ENCODE assay signal across 30 mouse cellular contexts in genomic region chr12:105730851-105731460, GRCm38 (mm10). TPM values are rescaled to one million over a fixed set of nuclear protein-coding genes. Genes with fewer than 3 reads are reported as not detected.
DNase-seq lines count a peak whose midpoint lies in the region; ATAC-seq and TF ChIP-seq lines count a peak whose summit lies in the region.
"Had no signal": no experiment of that assay in that cellular context is flagged by ENCODE, and none has a peak within 500 bp of the region (broad histone marks: within the 10 kb centered on the region; RNA-seq: fewer than 3 reads in every experiment).

No protein-coding gene starts in this region.

- no peaks in the 10 kb centered on the region for H3K36me3 ChIP-seq in liver, postnatal 0 days (replicated peaks; ENCODE audit: insufficient read depth, low read length)
- H3K36me3 ChIP-seq in liver, embryonic 11.5 days (ENCODE audit: control insufficient read depth, insufficient read depth, low read length) = no peaks in the 10 kb centered on the region
- H3K36me3 ChIP-seq in MEL (ENCODE audit: control insufficient read depth in 1 of 2, insufficient read depth in 2 of 2, low read length in 2 of 2) = peaks cover 0 to 32% of the 10 kb centered on the region in 2 experiments; a peak in 2 of 4 replicates
- H3K36me3 ChIP-seq in heart, embryonic 10.5 days = no peaks in the 10 kb centered on the region
- H3K36me3 ChIP-seq: embryonic facial prominence, embryonic 13.5 days; heart, embryonic 15.5 days; hindbrain, embryonic 12.5 days; limb, embryonic 13.5 days; midbrain, embryonic 12.5 days had no signal

- no peak overlapping the region for H3K9ac ChIP-seq in liver, postnatal 0 days (replicated peaks)
- no peak overlapping the region for H3K9ac ChIP-seq in liver, embryonic 11.5 days (ENCODE audit: low read depth, low read length)
- no peak overlapping the region for H3K9ac ChIP-seq in MEL (ENCODE audit: control insufficient read depth, low read depth, low read length, poor library complexity, severe bottlenecking)
- H3K9ac ChIP-seq: embryonic facial prominence, embryonic 13.5 days; forebrain, embryonic 13.5 days; heart, embryonic 15.5 days; hindbrain, embryonic 12.5 days; limb, embryonic 13.5 days; liver, embryonic 14.5 days; lung, embryonic 14.5 days; midbrain, embryonic 12.5 days had no signal

- H3K79me2 ChIP-seq in MEL (ENCODE audit: control insufficient read depth, insufficient read depth, low read length, poor library complexity) = no peaks in the 10 kb centered on the region

- H3K9me3 ChIP-seq in liver, postnatal 0 days (ENCODE audit: low read length) = no peaks in the 10 kb centered on the region
- no peaks in the 10 kb centered on the region for H3K9me3 ChIP-seq in liver, embryonic 11.5 days (ENCODE audit: control insufficient read depth, low read length)
- no peaks in the 10 kb centered on the region for H3K9me3 ChIP-seq in MEL (replicated peaks; ENCODE audit: insufficient read depth, low read length)
- no peaks in the 10 kb centered on the region for H3K9me3 ChIP-seq in heart, embryonic 10.5 days
- H3K9me3 ChIP-seq: embryonic facial prominence, embryonic 13.5 days; forebrain, embryonic 13.5 days; heart, embryonic 15.5 days; hindbrain, embryonic 12.5 days; limb, embryonic 13.5 days; midbrain, embryonic 12.5 days had no signal

- no peak overlapping the region for H3K27ac ChIP-seq in liver, postnatal 0 days (ENCODE audit: low read depth)
- H3K27ac ChIP-seq in liver, embryonic 11.5 days (ENCODE audit: low read depth, low read length) = no peak overlapping the region
- H3K27ac ChIP-seq in MEL (ENCODE audit: control insufficient read depth, low read depth, low read length) = peak overlapping the region; percentile 88
- H3K27ac ChIP-seq in heart, embryonic 10.5 days = no peak overlapping the region
- H3K27ac ChIP-seq: embryonic facial prominence, embryonic 13.5 days; forebrain, embryonic 13.5 days; heart, embryonic 15.5 days; hindbrain, embryonic 12.5 days; hindbrain, postnatal 0 days; left cerebral cortex, adult 2 months; limb, embryonic 13.5 days; liver, embryonic 14.5 days; midbrain, embryonic 12.5 days had no signal

- no peaks in the 10 kb centered on the region for H3K27me3 ChIP-seq in liver, postnatal 0 days (ENCODE audit: insufficient read depth, low read length)
- no peaks in the 10 kb centered on the region for H3K27me3 ChIP-seq in liver, embryonic 11.5 days (replicated peaks; ENCODE audit: control insufficient read depth, insufficient read depth, low read length)
- H3K27me3 ChIP-seq in MEL (ENCODE audit: control insufficient read depth in 1 of 2, insufficient read depth in 2 of 2, low read length in 2 of 2) = no peaks in the 10 kb centered on the region
- no peaks in the 10 kb centered on the region for H3K27me3 ChIP-seq in heart, embryonic 10.5 days (ENCODE audit: insufficient read depth, poor library complexity, severe bottlenecking)
- H3K27me3 ChIP-seq: embryonic facial prominence, embryonic 13.5 days; forebrain, embryonic 13.5 days; heart, embryonic 15.5 days; hindbrain, embryonic 12.5 days; limb, embryonic 13.5 days; midbrain, embryonic 12.5 days had no signal

- H3K4me1 ChIP-seq in liver, postnatal 0 days (ENCODE audit: insufficient read depth) = peaks cover 3% of the 10 kb centered on the region
- peaks cover 14% of the 10 kb centered on the region for H3K4me1 ChIP-seq in liver, embryonic 11.5 days (replicated peaks; ENCODE audit: control insufficient read depth, insufficient read depth, low read length)
- H3K4me1 ChIP-seq in MEL (ENCODE audit: control insufficient read depth in 1 of 2, insufficient read depth in 2 of 2, low read length in 2 of 2) = peaks cover 23 to 34% of the 10 kb centered on the region in 2 experiments
- no peaks in the 10 kb centered on the region for H3K4me1 ChIP-seq in heart, embryonic 10.5 days
- H3K4me1 ChIP-seq: embryonic facial prominence, embryonic 13.5 days; forebrain, embryonic 13.5 days; heart, embryonic 15.5 days; limb, embryonic 13.5 days had no signal

- no peak for TF ChIP-seq CTCF in liver, postnatal 0 days (IDR thresholded peaks at IDR 0.05; ENCODE audit: low read depth)
- no peak for TF ChIP-seq CTCF in MEL (IDR thresholded peaks at IDR 0.05 in 2 of 3, conservative IDR thresholded peaks at IDR 0.05 in 1 of 3; ENCODE audit: control insufficient read depth in 1 of 3, insufficient read depth in 1 of 3, low read depth in 2 of 3, low read length in 3 of 3, poor library complexity in 1 of 3, severe bottlenecking in 1 of 3)

- no peak for TF ChIP-seq RAD21 in MEL (IDR thresholded peaks at IDR 0.05; ENCODE audit: low read depth, low read length)

- 47% methylated on average over 6 of the region's 6 CpGs for WGBS in liver, postnatal 0 days (ENCODE audit: insufficient replicate concordance)
- WGBS in liver, embryonic 11.5 days = 68% methylated on average over 6 of the region's 6 CpGs
- WGBS in heart, embryonic 10.5 days = 83% methylated on average over 6 of the region's 6 CpGs

- no peak for TF ChIP-seq POLR2A in MEL (IDR thresholded peaks at IDR 0.05; ENCODE audit: control insufficient read depth in 1 of 2, insufficient read depth in 1 of 2, low read depth in 1 of 2, low read length in 2 of 2, poor library complexity in 1 of 2)

- TF ChIP-seq EP300 in liver, postnatal 0 days (IDR thresholded peaks at IDR 0.05; ENCODE audit: low read depth) = no peak
- peak; percentile 45 to 68; a peak in 2 of 4 replicates for TF ChIP-seq EP300 in MEL (IDR thresholded peaks at IDR 0.05; ENCODE audit: low read depth in 1 of 2, low read length in 2 of 2)

- no peak overlapping the region for H3K4me2 ChIP-seq in liver, postnatal 0 days (ENCODE audit: low read depth, low read length)
- no peak overlapping the region for H3K4me2 ChIP-seq in liver, embryonic 11.5 days
- H3K4me2 ChIP-seq: embryonic facial prominence, embryonic 13.5 days; forebrain, embryonic 13.5 days; heart, embryonic 15.5 days; hindbrain, embryonic 12.5 days; limb, embryonic 13.5 days; lung, embryonic 14.5 days; midbrain, embryonic 12.5 days had no signal

- peak; percentile 28; the same call in 1 of the 2 replicates for ATAC-seq in liver, postnatal 0 days
- ATAC-seq in liver, embryonic 11.5 days (replicated peaks; ENCODE audit: low FRiP score) = no peak
- peak; percentile 28; the same call in 1 of the 2 replicates for ATAC-seq in megakaryocyte, adult 5-6 weeks (ENCODE audit: poor library complexity, severe bottlenecking)
- ATAC-seq: forebrain, embryonic 13.5 days; hindbrain, postnatal 0 days; intestine, embryonic 16.5 days had no signal

- no peak overlapping the region for H3K4me3 ChIP-seq in liver, postnatal 0 days (ENCODE audit: low read depth, low read length)
- no peak overlapping the region for H3K4me3 ChIP-seq in liver, embryonic 11.5 days (ENCODE audit: low read depth, low read length)
- H3K4me3 ChIP-seq in MEL (ENCODE audit: control insufficient read depth in 1 of 2, insufficient read depth in 1 of 2, low read depth in 2 of 2, low read length in 2 of 2) = no peak overlapping the region
- H3K4me3 ChIP-seq in heart, embryonic 10.5 days = no peak overlapping the region
- H3K4me3 ChIP-seq: embryonic facial prominence, embryonic 13.5 days; forebrain, embryonic 13.5 days; heart, embryonic 15.5 days; hindbrain, embryonic 12.5 days; left cerebral cortex, adult 2 months; limb, embryonic 13.5 days; midbrain, embryonic 12.5 days had no signal

- no peak for DNase-seq in liver, postnatal 0 days
- DNase-seq in liver, embryonic 11.5 days (ENCODE audit: low spot score) = no peak
- peak; percentile 67 for DNase-seq in MEL (ENCODE audit: low read depth, low spot score)
- DNase-seq in thymus, postnatal 0 days (ENCODE audit: low spot score) = no peak
- no peak for DNase-seq in heart, embryonic 10.5 days (ENCODE audit: low spot score)
- no peak for DNase-seq in layer of hippocampus, adult 9-11 months
- no peak for DNase-seq in right cerebral cortex, postnatal 14 days
- DNase-seq: adrenal gland, postnatal 14 days; B cell, adult 2 months; cerebellum, adult 11-12 months; cerebellum, adult 9-11 months; gastrocnemius, postnatal 10 days; heart, postnatal 36 days; kidney, postnatal 25 days; lung, embryonic 14.5 days; lung, postnatal 14 days; thymus, postnatal 14 days had no signal

RNA-seq across cellular contexts. Expression of gene Ak7, which starts 25.2 kb away (rescaled TPM):
- polyA plus RNA-seq in liver, postnatal 0 days (2015; fragmentation: Nextera tagmentation; extraction: Ambion mirVana) = 0.18 and 0.21 TPM in 2 replicates
- 0.10 TPM in 1 of 2 replicates, not detected in the other for polyA plus RNA-seq in liver, embryonic 11.5 days (2014; fragmentation: Nextera tagmentation; extraction: Ambion mirVana)
- total RNA-seq in MEL (2012; rRNA removed) = 0.13 and 0.31 TPM in 2 replicates
- polyA plus RNA-seq in MEL (2012; ENCODE audit: insufficient read depth in 1 of 2, insufficient read length in 2 of 2, low read depth in 1 of 2, low replicate concordance in 2 of 2, missing spikeins in 1 of 2) = under 1 TPM in 1 of 2 experiments, not detected in 1; 0.36 TPM
- 0.38 TPM in 1 of 2 replicates, not detected in the other for total RNA-seq in megakaryocyte, adult 5-6 weeks (2015)
- total RNA-seq in megakaryocyte, adult 5-6 weeks (2017) = 0.07 TPM in 1 of 2 replicates, not detected in the other
- 0.17 and 0.41 TPM in 2 replicates for polyA plus RNA-seq in thymus, postnatal 0 days (2015; fragmentation: Nextera tagmentation; extraction: Ambion mirVana)
- polyA plus RNA-seq in heart, embryonic 10.5 days (2016; fragmentation: Nextera tagmentation; extraction: Ambion mirVana) = 0.64 and 0.92 TPM in 2 replicates
- total RNA-seq: common myeloid progenitor, adult 5-6 weeks; gastrocnemius, postnatal 10 days; heart, postnatal 36 days had no signal
- polyA plus RNA-seq: kidney, embryonic 14.5 days; lung, embryonic 14.5 days had no signal

RNA-seq across cellular contexts. Expression of gene Atg2b, which starts 45.9 kb away (rescaled TPM):
- polyA plus RNA-seq in liver, postnatal 0 days (2015; fragmentation: Nextera tagmentation; extraction: Ambion mirVana) = 3.9 and 4.0 TPM in 2 replicates
- 26.3 and 28.2 TPM in 2 replicates for polyA plus RNA-seq in liver, embryonic 11.5 days (2014; fragmentation: Nextera tagmentation; extraction: Ambion mirVana)
- total RNA-seq in MEL (2012; rRNA removed) = 28.3 and 31.3 TPM in 2 replicates
- polyA plus RNA-seq in MEL (2012; ENCODE audit: insufficient read depth in 1 of 2, insufficient read length in 2 of 2, low read depth in 1 of 2, low replicate concordance in 2 of 2, missing spikeins in 1 of 2) = 10 to 100 TPM in 1 of 2 experiments, not detected in 1; 35.9 TPM
- 16.2 and 16.5 TPM in 2 replicates for total RNA-seq in megakaryocyte, adult 5-6 weeks (2015)
- 14.1 and 14.7 TPM in 2 replicates for total RNA-seq in megakaryocyte, adult 5-6 weeks (2017)
- polyA plus RNA-seq in thymus, postnatal 0 days (2015; fragmentation: Nextera tagmentation; extraction: Ambion mirVana) = 9.0 and 10.4 TPM in 2 replicates
- 10.2 and 13.0 TPM in 2 replicates for polyA plus RNA-seq in heart, embryonic 10.5 days (2016; fragmentation: Nextera tagmentation; extraction: Ambion mirVana)

RNA-seq across cellular contexts. Expression of gene Gskip, which starts 46.3 kb away (rescaled TPM):
- 12.1 and 16.3 TPM in 2 replicates for polyA plus RNA-seq in liver, postnatal 0 days (2015; fragmentation: Nextera tagmentation; extraction: Ambion mirVana)
- 27.5 and 28.4 TPM in 2 replicates for polyA plus RNA-seq in liver, embryonic 11.5 days (2014; fragmentation: Nextera tagmentation; extraction: Ambion mirVana)
- 12.0 and 12.6 TPM in 2 replicates for total RNA-seq in MEL (2012; rRNA removed)
- polyA plus RNA-seq in MEL (2012; ENCODE audit: insufficient read depth in 1 of 2, insufficient read length in 2 of 2, low read depth in 1 of 2, low replicate concordance in 2 of 2, missing spikeins in 1 of 2) = 10 to 100 TPM in 1 of 2 experiments, not detected in 1; 13.9 TPM
- 20.7 and 26.4 TPM in 2 replicates for total RNA-seq in megakaryocyte, adult 5-6 weeks (2015)
- 14.1 and 14.6 TPM in 2 replicates for total RNA-seq in megakaryocyte, adult 5-6 weeks (2017)
- polyA plus RNA-seq in thymus, postnatal 0 days (2015; fragmentation: Nextera tagmentation; extraction: Ambion mirVana) = 34.4 and 36.6 TPM in 2 replicates
- 27.7 and 33.0 TPM in 2 replicates for polyA plus RNA-seq in heart, embryonic 10.5 days (2016; fragmentation: Nextera tagmentation; extraction: Ambion mirVana)

RNA-seq across cellular contexts. Expression of gene Papola, which starts 53.5 kb away (rescaled TPM):
- polyA plus RNA-seq in liver, postnatal 0 days (2015; fragmentation: Nextera tagmentation; extraction: Ambion mirVana) = 66.7 and 70.7 TPM in 2 replicates
- polyA plus RNA-seq in liver, embryonic 11.5 days (2014; fragmentation: Nextera tagmentation; extraction: Ambion mirVana) = 178 and 192 TPM in 2 replicates
- 144 and 162 TPM in 2 replicates for total RNA-seq in MEL (2012; rRNA removed)
- 100 to 1,000 TPM; 193 to 329 TPM for polyA plus RNA-seq in MEL (2012; ENCODE audit: insufficient read depth in 1 of 2, insufficient read length in 2 of 2, low read depth in 1 of 2, low replicate concordance in 2 of 2, missing spikeins in 1 of 2)
- total RNA-seq in megakaryocyte, adult 5-6 weeks (2015) = 218 and 251 TPM in 2 replicates
- total RNA-seq in megakaryocyte, adult 5-6 weeks (2017) = 129 and 148 TPM in 2 replicates
- polyA plus RNA-seq in thymus, postnatal 0 days (2015; fragmentation: Nextera tagmentation; extraction: Ambion mirVana) = 207 and 226 TPM in 2 replicates
- 205 and 222 TPM in 2 replicates for polyA plus RNA-seq in heart, embryonic 10.5 days (2016; fragmentation: Nextera tagmentation; extraction: Ambion mirVana)
